7 mouse cellular contexts compared by ENCODE assay signal in the genomic region with DNA sequence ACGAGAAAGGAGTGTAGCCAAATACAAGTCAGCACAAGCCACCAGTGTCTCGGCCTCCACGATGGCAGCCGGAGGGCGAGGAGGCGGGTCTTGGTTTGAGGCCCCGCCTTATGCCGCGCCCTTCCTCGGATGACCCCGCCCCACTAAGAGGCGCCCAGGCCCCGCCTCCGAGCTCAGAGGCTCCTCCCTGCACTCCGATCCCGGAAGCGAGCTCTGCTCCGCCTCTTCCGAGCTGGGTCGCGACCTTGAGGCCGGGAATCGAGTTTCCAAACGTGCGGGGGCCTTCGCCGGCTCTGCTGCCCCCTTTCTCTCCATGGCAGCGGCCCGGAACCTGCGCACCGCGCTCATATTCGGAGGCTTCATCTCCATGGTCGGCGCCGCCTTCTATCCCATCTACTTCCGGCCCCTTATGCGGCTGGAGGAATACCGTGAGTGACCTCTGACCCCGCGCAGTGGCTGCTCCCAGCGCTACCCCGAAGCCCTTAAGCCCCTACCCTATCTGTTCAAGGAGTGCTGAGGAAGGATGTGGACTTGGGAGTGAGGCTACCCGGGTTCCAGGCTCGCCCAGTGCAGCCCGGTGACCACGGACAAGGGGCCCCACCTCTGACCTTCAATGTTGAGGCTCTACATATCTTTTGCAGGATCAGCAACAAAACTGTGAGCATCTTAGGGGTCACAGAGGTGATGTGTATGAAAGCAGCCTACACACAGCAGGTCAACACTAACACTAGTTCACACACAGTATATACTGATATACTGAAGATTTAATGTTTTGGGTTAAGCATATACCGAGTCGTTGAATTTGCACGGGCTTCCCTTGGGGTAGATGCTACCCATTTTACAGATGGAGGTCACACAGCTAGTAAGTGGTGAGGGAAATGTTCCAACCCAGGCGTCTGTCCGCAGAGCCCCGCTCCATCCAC. TPM values are rescaled to one million over a fixed set of nuclear protein-coding genes. Genes with fewer than 3 reads are reported as not detected.
A peak's percentile ranks its signal among the peaks of the same experiment; 100 is the strongest.
DNase-seq lines count a peak whose midpoint lies in the region; ATAC-seq and TF ChIP-seq lines count a peak whose summit lies in the region.

A gene (plus strand): TSS at position 153 of the 923 bp plus-strand sequence.

- TF ChIP-seq CTCF in spleen, adult 2 months (IDR thresholded peaks at IDR 0.05; ENCODE audit: extremely low read depth, insufficient read depth, insufficient read length, insufficient replicate concordance): no peak

- H3K27ac ChIP-seq in embryonic facial prominence, embryonic 10.5 days (replicated peaks): peak within 1 kb of the TSS; percentile 91
- peak within 1 kb of the TSS; percentile 82 for H3K27ac ChIP-seq in limb, embryonic 12.5 days
- H3K27ac ChIP-seq in midbrain, embryonic 15.5 days: peak within 1 kb of the TSS; percentile 63
- H3K27ac ChIP-seq in spleen, adult 2 months (ENCODE audit: insufficient read depth, low read length): peak within 1 kb of the TSS; percentile 78

- H3K4me2 ChIP-seq in limb, embryonic 12.5 days: peak within 1 kb of the TSS; percentile 74
- H3K4me2 ChIP-seq in midbrain, embryonic 15.5 days: peak within 1 kb of the TSS; percentile 87

- peak within 1 kb of the TSS; percentile 73 for H3K4me3 ChIP-seq in embryonic facial prominence, embryonic 10.5 days
- H3K4me3 ChIP-seq in limb, embryonic 12.5 days (replicated peaks): peak within 1 kb of the TSS; percentile 62
- peak within 1 kb of the TSS; percentile 69 for H3K4me3 ChIP-seq in midbrain, embryonic 15.5 days
- peak within 1 kb of the TSS; percentile 84 for H3K4me3 ChIP-seq in spleen, adult 2 months (ENCODE audit: extremely low read depth, insufficient read depth, insufficient read length)

- ATAC-seq in limb, embryonic 12.5 days (ENCODE audit: insufficient number of reproducible peaks, insufficient read depth, low FRiP score, low TSS enrichment, low read depth): peak; percentile 85
- ATAC-seq in midbrain, embryonic 15.5 days (replicated peaks): peak; percentile 94

- TF ChIP-seq POLR2A in spleen, adult 2 months (IDR thresholded peaks at IDR 0.05; ENCODE audit: low read depth, low read length): peak; percentile 60

- peaks cover 25% of the 10 kb centered on the region for H3K4me1 ChIP-seq in embryonic facial prominence, embryonic 10.5 days
- H3K4me1 ChIP-seq in limb, embryonic 12.5 days (replicated peaks): peaks cover 21% of the 10 kb centered on the region
- H3K4me1 ChIP-seq in midbrain, embryonic 15.5 days: peaks cover 19% of the 10 kb centered on the region
- H3K4me1 ChIP-seq in spleen, adult 2 months (ENCODE audit: control insufficient read depth, insufficient read depth, insufficient read length): peaks cover 14% of the 10 kb centered on the region; the same call in 1 of the 2 replicates

- DNase-seq in adrenal gland, postnatal 10 days: peak; percentile 94
- DNase-seq in embryonic facial prominence, embryonic 10.5 days (ENCODE audit: low spot score): peak; percentile 94
- DNase-seq in gonadal fat pad, adult 2 months (ENCODE audit: low read depth): peak; percentile 33
- peak; percentile 80 for DNase-seq in kidney, adult 11 months
- peak; percentile 67 to 88 for DNase-seq in spleen, adult 2 months (ENCODE audit: low read depth in 1 of 2, low spot score in 2 of 2)

- H3K27me3 ChIP-seq in embryonic facial prominence, embryonic 10.5 days (replicated peaks; ENCODE audit: low read depth, poor library complexity, severe bottlenecking): no peaks in the 10 kb centered on the region
- H3K27me3 ChIP-seq in limb, embryonic 12.5 days: no peaks in the 10 kb centered on the region
- H3K27me3 ChIP-seq in midbrain, embryonic 15.5 days (replicated peaks): no peaks in the 10 kb centered on the region
- H3K27me3 ChIP-seq in spleen, adult 2 months (ENCODE audit: control insufficient read depth, insufficient read depth, low read length): no peaks in the 10 kb centered on the region

- 12% methylated on average over 53 of the region's 53 CpGs for WGBS in embryonic facial prominence, embryonic 10.5 days
- 11% methylated on average over 53 of the region's 53 CpGs for WGBS in limb, embryonic 12.5 days
- 11% methylated on average over 53 of the region's 53 CpGs for WGBS in midbrain, embryonic 15.5 days
- 11% methylated on average over 53 of the region's 53 CpGs for WGBS in spleen, adult 2 months

- H3K9ac ChIP-seq in limb, embryonic 12.5 days (replicated peaks): peak within 1 kb of the TSS; percentile 55
- H3K9ac ChIP-seq in midbrain, embryonic 15.5 days: peak within 1 kb of the TSS; percentile 57

- no peaks in the 10 kb centered on the region for H3K36me3 ChIP-seq in embryonic facial prominence, embryonic 10.5 days (replicated peaks)
- H3K36me3 ChIP-seq in limb, embryonic 12.5 days: no peaks in the 10 kb centered on the region; the same call in 1 of the 2 replicates
- H3K36me3 ChIP-seq in midbrain, embryonic 15.5 days (replicated peaks): no peaks in the 10 kb centered on the region
- no peaks in the 10 kb centered on the region for H3K36me3 ChIP-seq in spleen, adult 2 months (ENCODE audit: control insufficient read depth, insufficient read depth, low read length)

- H3K9me3 ChIP-seq in embryonic facial prominence, embryonic 10.5 days: no peaks in the 10 kb centered on the region
- no peaks in the 10 kb centered on the region for H3K9me3 ChIP-seq in limb, embryonic 12.5 days
- H3K9me3 ChIP-seq in midbrain, embryonic 15.5 days: no peaks in the 10 kb centered on the region

RNA-seq across cellular contexts. Expression of the gene that starts here (rescaled TPM):
- 10 to 100 TPM; 63.1 to 83.1 TPM for total RNA-seq in adrenal gland, postnatal 10 days (2021)
- 53.2 and 57.7 TPM in 2 replicates for polyA plus RNA-seq in embryonic facial prominence, embryonic 10.5 days (2016; fragmentation: Nextera tagmentation; extraction: Ambion mirVana)
- polyA plus RNA-seq in gonadal fat pad, adult 2 months (2012; rRNA removed): 39.5 and 57.0 TPM in 2 replicates
- polyA plus RNA-seq in limb, embryonic 12.5 days (2016; fragmentation: Nextera tagmentation; extraction: Ambion mirVana): 65.6 and 66.0 TPM in 2 replicates
- polyA plus RNA-seq in midbrain, embryonic 15.5 days (2015; fragmentation: Nextera tagmentation; extraction: Ambion mirVana): 67.8 and 69.4 TPM in 2 replicates
- 23.9 and 28.6 TPM in 2 replicates for polyA plus RNA-seq in spleen, adult 2 months (2012; rRNA removed)

Comparison
In these comparisons a context has a peak if more than half of its experiments do, and no peak if none do; other contexts are left out.
1. Peak in every context shown above with its lines: DNase-seq, ATAC-seq, H3K4me3 ChIP-seq and H3K27ac ChIP-seq.
2. DNase-seq: peak in every context shown above with its lines; median percentile 94 in adrenal gland, postnatal 10 days; 94 in embryonic facial prominence, embryonic 10.5 days; 80 in kidney, adult 11 months; 78 in spleen, adult 2 months; 33 in gonadal fat pad, adult 2 months.